Mouse (Mus musculus) heart, postnatal 0 days (tissue): ENCODE results near the gene Gm11027. TPM values are rescaled to one million over a fixed set of nuclear protein-coding genes. Genes with fewer than 3 reads are reported as not detected.
A peak's percentile ranks its signal among the peaks of the same experiment; 100 is the strongest.

Source experiments
- ATAC-seq: fragments of 200-750 bp; cut with Nextera tagmentation; 2 replicates; pipeline ENCODE4 v1.8.0; 2017; ENCODE audit warnings: low read depth, moderate number of reproducible peaks, moderate library complexity; ENCODE audit not compliant: insufficient read depth
- DNase-seq: peaks from one replicate; pipeline ENCODE4 v3.0.0-alpha.2; 2016; ENCODE audit warnings: low spot score
- H3K27ac ChIP-seq: fragments of 300-500 bp; sonication (generic); 2 replicates; pipeline ENCODE4 v1.5.1; 2014; ENCODE audit warnings: low read depth, mild to moderate bottlenecking
- H3K27me3 ChIP-seq: fragments of 300-500 bp; sonication (generic); 2 replicates; pipeline ENCODE4 v1.6.1; 2014; ENCODE audit warnings: low read length, mixed read lengths; ENCODE audit not compliant: control insufficient read depth, insufficient read depth
- H3K36me3 ChIP-seq: fragments of 300-500 bp; sonication (generic); replicated peaks from 2 replicates; pipeline ENCODE4 v1.6.1; 2014; ENCODE audit warnings: low read length, mixed read lengths; ENCODE audit not compliant: control insufficient read depth, insufficient read depth
- H3K4me1 ChIP-seq: fragments of 300-500 bp; sonication (generic); 2 replicates; pipeline ENCODE4 v1.6.1; 2014; ENCODE audit warnings: antibody characterized with exemption; ENCODE audit not compliant: control insufficient read depth, insufficient read depth
- H3K4me2 ChIP-seq: fragments of 300-500 bp; sonication (generic); 2 replicates; pipeline ENCODE4 v1.6.1; 2014; ENCODE audit warnings: low read depth, mild to moderate bottlenecking, low read length, moderate library complexity
- H3K4me3 ChIP-seq: fragments of 300-500 bp; sonication (generic); 2 replicates; pipeline ENCODE4 v1.5.1; 2014; ENCODE audit warnings: low read depth, low read length
- H3K9ac ChIP-seq: fragments of 300-500 bp; sonication (generic); replicated peaks from 2 replicates; pipeline ENCODE4 v1.6.1; 2014; ENCODE audit warnings: low read depth, low read length, mixed read lengths
- H3K9me3 ChIP-seq: fragments of 300-500 bp; sonication (generic); replicated peaks from 2 replicates; pipeline ENCODE4 v1.6.1; 2016; ENCODE audit warnings: low read length; ENCODE audit not compliant: control insufficient read depth
- CTCF ChIP-seq: IDR thresholded peaks from 2 replicates; pipeline ENCODE4 v1.5.1; 2016; ENCODE audit warnings: antibody characterized with exemption, control low read depth, low read depth
- EP300 ChIP-seq: IDR thresholded peaks from 2 replicates; pipeline ENCODE4 v1.6.1; 2016; ENCODE audit warnings: antibody characterized with exemption, low read depth
- WGBS: fragments of 180-500 bp; shearing (Covaris S2); extraction: QIAGEN DNeasy Blood & Tissue Kit; methylation state at CpG from one replicate; pipeline ENCODE4 v1.1.7; 2014; 5-methylcytosine and 5-hydroxymethylcytosine counted together
- polyA plus RNA-seq: library from polyadenylated mRNA; unstranded; fragments of >200 nt; fragmentation: Nextera tagmentation; extraction: Ambion mirVana; gene quantifications from 2 replicates; pipeline ENCODE4 v1.2.1, GENCODE M21; 2015
- total RNA-seq: library from RNA; depleted of rRNA; stranded (reverse); fragments of >200 nt; gene quantifications from 2 replicates; pipeline ENCODE4 v1.2.3, GENCODE M21; 2014; ENCODE audit warnings: low replicate concordance

Gm11027 gene
- total and polyA plus RNA-seq, 2 experiments from 2014 or later = not detected

GRCm38 (mm10) chr12:116293185-116293584 lies 18.0 kb downstream of the Gm11027 start:
- Histone ChIP-seq H3K9me3 (no peaks in the 10 kb centered on the region), H3K9ac (no peak overlapping the region), H3K27ac (no peak overlapping the region), H3K36me3 (no peaks in the 10 kb centered on the region), H3K27me3 (no peaks in the 10 kb centered on the region), H3K4me3 (no peak overlapping the region), H3K4me2 (no peak overlapping the region), H3K4me1 (no peaks in the 10 kb centered on the region)
- WGBS = 52% methylated on average over 2 of the region's 2 CpGs
- no peak for TF ChIP-seq EP300
- TF ChIP-seq CTCF = no peak
- DNase-seq (no peak), ATAC-seq (no peak)

GRCm38 (mm10) chr12:116293599-116294292 lies 18.6 kb downstream of the Gm11027 start:
- H3K36me3 ChIP-seq = no peaks in the 10 kb centered on the region
- peak; percentile 36 for DNase-seq
- H3K9me3 ChIP-seq = no peaks in the 10 kb centered on the region
- no peak overlapping the region for H3K4me3 ChIP-seq
- TF ChIP-seq EP300 = no peak
- no peak for TF ChIP-seq CTCF
- H3K27ac ChIP-seq = no peak overlapping the region
- 58% methylated on average over 4 of the region's 4 CpGs for WGBS
- no peaks in the 10 kb centered on the region for H3K27me3 ChIP-seq
- no peak for ATAC-seq
- H3K9ac ChIP-seq = no peak overlapping the region
- no peak overlapping the region for H3K4me2 ChIP-seq
- H3K4me1 ChIP-seq = no peaks in the 10 kb centered on the region

GRCm38 (mm10) chr12:116299906-116300305 lies 24.7 kb downstream of the Gm11027 start:
- TF ChIP-seq EP300 = no peak
- no peak for TF ChIP-seq CTCF
- Histone ChIP-seq H3K4me1 (no peaks in the 10 kb centered on the region), H3K27me3 (no peaks in the 10 kb centered on the region), H3K4me2 (no peak overlapping the region), H3K9ac (no peak overlapping the region), H3K27ac (no peak overlapping the region), H3K36me3 (no peaks in the 10 kb centered on the region), H3K9me3 (no peaks in the 10 kb centered on the region), H3K4me3 (no peak overlapping the region)
- WGBS = 85% methylated on average over 2 of the region's 2 CpGs
- ATAC-seq (no peak), DNase-seq (no peak)

- Histone ChIP-seq H3K27me3 (no peaks in the 10 kb centered on the region), H3K9ac (no peak overlapping the region), H3K36me3 (no peaks in the 10 kb centered on the region), H3K27ac (no peak overlapping the region), H3K4me2 (no peak overlapping the region), H3K4me1 (no peaks in the 10 kb centered on the region), H3K4me3 (no peak overlapping the region), H3K9me3 (no peaks in the 10 kb centered on the region)
- TF ChIP-seq CTCF = no peak
- TF ChIP-seq EP300 = no peak
- DNase-seq (no peak), ATAC-seq (no peak)
Observed at GRCm38 (mm10) chr12:116302181-116302580, 27.0 kb downstream of the Gm11027 start.

- no peak for ATAC-seq
- Histone ChIP-seq H3K9ac (no peak overlapping the region), H3K36me3 (no peaks in the 10 kb centered on the region), H3K27ac (no peak overlapping the region), H3K9me3 (no peaks in the 10 kb centered on the region), H3K27me3 (no peaks in the 10 kb centered on the region), H3K4me1 (0 out of 2 replicates have a peak, but pooled peaks cover 3% of the 10 kb centered on the region), H3K4me2 (no peak overlapping the region), H3K4me3 (no peak overlapping the region)
- WGBS = 52% methylated on average over 1 of the region's 1 CpGs
- TF ChIP-seq CTCF = no peak
- no peak for TF ChIP-seq EP300
- DNase-seq = no peak
Observed at GRCm38 (mm10) chr12:116306042-116306441, 30.9 kb downstream of the Gm11027 start.

GRCm38 (mm10) chr12:116307870-116308269 lies 32.7 kb downstream of the Gm11027 start:
- Histone ChIP-seq H3K9ac (no peak overlapping the region), H3K9me3 (no peaks in the 10 kb centered on the region), H3K4me1 (0 out of 2 replicates have a peak, but pooled peaks cover 3% of the 10 kb centered on the region), H3K27me3 (no peaks in the 10 kb centered on the region), H3K27ac (no peak overlapping the region), H3K4me3 (no peak overlapping the region), H3K4me2 (no peak overlapping the region), H3K36me3 (no peaks in the 10 kb centered on the region)
- TF ChIP-seq CTCF (no peak), EP300 (no peak)
- 86% methylated on average over 3 of the region's 3 CpGs for WGBS
- ATAC-seq = no peak
- no peak for DNase-seq
